Mouse (Mus musculus) left cerebral cortex, adult 8-10 months (tissue): ENCODE measurements around the gene Parp6. TPM values are rescaled to one million over a fixed set of nuclear protein-coding genes. Genes with fewer than 3 reads are reported as not detected.

Source experiments
- DNase-seq, 2 experiments: peaks; one replicate each; pipeline ENCODE4 v3.0.0; 2022; ENCODE audit warnings: low spot score in 2 of 2
- total RNA-seq, 4 experiments: library from RNA; stranded (reverse); gene quantifications; 2 replicates each; pipeline ENCODE4 v1.2.4; 2022

The Parp6 gene
- total RNA-seq, 4 experiments from 2014 or later: 126 to 142 (median 130) TPM

DNA sequence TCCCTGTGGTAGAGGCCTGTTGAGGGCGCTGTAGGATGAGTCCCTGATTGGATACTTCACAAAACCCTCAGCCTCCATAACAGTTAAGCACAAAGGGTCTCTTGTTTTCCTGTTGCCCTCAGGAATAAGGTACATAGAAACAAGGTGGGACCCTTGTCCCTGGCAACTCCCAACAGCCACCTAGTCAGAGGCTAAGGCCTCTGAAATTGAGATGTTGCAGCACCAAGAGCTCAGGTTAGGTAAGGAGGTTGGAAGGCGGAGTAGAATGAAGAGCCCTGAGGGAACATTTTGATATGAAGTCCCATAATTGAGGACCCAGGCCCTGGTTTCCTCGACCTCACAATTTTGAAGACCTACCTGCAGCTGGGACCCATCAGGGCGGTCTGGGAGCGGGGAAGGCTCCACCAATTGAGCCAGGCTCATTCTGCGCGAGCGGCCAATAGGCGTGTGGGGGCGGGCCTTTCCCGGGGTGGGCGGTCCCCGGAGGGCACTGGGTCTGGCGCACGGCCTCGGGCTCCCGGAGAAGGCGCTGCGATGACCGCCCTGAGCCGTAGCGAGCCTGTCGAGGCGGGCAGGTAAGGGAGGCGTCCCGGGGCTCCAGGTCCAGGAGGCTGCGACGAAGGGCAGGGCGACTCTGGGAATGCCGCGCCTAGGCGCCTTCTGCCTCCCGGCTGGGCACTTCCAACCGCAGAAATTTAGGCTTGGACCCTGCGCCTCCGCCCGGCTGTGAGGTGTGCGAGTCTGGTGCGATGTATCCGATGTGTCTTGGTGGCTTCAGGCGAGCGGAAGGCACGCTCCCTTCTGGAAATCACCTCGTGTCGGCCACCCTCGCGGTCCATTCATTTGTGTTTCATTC is 62.8 kb downstream of the Parp6 start, which contains the start of gene Gramd2:
Gramd2 (plus strand) TSS at position 467 of the 856 bp plus-strand sequence.
- peak in 1 of 2 experiments; percentile 69 for DNase-seq

DNA sequence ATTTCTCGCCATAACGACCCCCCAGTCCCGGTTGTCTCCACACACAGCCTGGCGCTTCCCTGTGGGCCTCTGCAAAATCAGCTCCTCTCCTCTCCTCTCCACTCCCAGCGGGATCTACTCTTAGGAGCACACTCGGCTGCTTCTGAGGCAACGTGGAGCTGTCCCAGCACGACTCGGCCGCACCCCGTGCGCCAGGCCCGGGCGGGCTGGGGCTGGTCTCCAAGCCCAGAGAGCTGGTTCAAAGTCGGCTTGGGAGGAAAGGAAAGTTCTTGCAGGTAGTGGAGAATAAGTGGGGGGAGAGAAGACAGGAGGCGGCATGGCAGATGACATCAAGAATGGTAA is 63.4 kb downstream of the Parp6 start:
- no peak for DNase-seq

GRCm38 (mm10) chr9:59684020-59684419 is 66.9 kb downstream of the Parp6 start:
- DNase-seq: no peak

GRCm38 (mm10) chr9:59687416-59688046 is 70.4 kb downstream of the Parp6 start:
- peak in 1 of 2 experiments; percentile 78 for DNase-seq

DNA sequence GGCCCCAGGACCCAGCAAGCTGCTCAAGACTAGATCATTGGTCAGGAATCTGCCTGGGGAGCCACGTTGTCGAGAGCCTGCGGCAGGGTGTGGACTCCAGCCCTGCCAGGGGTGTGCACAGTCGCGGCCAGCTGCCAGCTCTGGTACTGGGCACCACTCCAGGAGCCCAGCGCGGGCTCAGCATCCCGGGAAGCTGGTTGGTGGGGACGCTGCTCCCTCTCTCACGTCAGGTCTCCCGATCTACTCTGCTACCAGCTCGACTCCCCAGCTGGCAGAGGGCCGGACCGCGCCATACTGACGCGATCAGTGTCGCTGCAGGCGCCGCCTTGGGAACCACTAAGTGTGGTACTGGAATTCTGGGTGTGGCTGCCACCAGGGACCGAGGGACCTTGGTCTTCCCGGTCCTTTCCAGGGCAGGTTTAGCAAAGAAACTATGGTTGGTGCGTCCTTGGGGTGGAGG is 74.6 kb downstream of the Parp6 start:
- DNase-seq: peak; percentile 75 to 88

DNA sequence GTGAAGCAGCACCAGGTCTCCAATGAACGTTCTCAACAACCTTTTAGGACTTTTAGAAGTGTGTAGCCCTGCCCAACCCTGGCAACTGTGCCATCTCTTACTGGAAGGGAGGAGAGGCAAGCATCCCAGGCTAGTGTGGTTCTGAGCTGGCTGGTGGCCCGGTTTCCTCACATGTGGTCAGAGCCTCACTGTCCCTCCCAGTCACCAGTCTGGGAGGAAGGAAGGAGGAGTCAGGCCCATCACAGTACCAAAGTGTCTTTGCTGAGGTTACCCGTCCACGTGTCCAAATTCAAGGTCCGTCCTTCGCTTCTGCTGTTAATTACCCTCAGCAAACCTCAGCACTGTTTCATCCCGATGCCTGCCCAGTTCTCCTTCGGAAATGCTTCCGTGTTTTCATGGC is 75.1 kb downstream of the Parp6 start:
- DNase-seq: peak in 1 of 2 experiments; percentile 67

DNA sequence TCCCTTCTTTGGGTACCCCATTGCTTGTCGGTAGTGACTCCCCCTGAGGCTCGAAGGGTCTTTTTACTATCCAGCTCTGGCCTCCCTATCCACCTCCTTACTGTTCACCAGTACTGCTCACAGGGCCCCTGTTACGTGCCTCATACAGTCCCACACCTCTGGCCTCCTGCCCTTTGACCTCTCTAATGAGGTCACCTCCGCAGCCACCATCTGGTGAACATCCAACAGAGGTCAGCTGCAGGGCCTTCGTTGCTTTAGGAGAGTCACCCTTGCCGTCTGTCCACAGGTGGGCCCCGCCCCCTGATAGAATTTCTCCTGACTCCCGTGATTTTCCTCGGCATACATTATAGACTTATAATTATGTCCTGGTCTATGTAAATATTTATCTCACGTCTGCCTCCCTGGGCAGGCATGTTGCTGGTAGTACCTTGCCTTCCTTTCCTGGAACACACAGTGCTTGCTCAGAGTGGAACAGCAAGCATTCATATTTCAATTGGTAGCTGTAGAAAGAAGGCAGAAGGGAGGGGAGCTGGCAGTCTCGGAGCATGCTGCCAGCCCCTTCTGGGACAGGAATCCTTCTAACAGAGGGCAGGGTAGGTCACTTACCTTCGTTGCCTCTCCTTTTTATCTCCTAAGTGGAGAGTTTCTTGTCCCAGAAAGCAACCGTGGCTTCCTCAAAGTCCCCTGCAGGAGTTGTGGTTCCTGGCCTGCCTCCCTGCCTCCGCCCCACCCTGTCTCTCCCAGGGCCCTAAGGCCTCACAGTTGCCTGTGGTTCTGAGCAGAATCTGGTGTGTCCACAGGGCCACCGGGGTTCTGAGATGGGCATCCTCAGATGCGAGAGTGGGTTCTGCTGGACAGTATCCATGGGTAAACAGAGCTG is 77.7 kb downstream of the Parp6 start:
- DNase-seq: no peak

GRCm38 (mm10) chr9:59695451-59695813 is 78.3 kb downstream of the Parp6 start:
- no peak for DNase-seq

- DNase-seq: no peak
Observed at GRCm38 (mm10) chr9:59696381-59696780, 79.3 kb downstream of the Parp6 start.

Other genes starting within 250 kb of the Parp6 start
- 100 to 1,000 TPM; 101 to 107 (median 103) TPM for gene Arih1, start 130.7 kb upstream of the Parp6 start, total RNA-seq
- gene Hexa, start 77.7 kb upstream of the Parp6 start, total RNA-seq: 100 to 1,000 TPM in 1 of 4 experiments, 10 to 100 TPM in 3; 47.1 to 108 (median 62.0) TPM
- 1 to 10 TPM; 2.5 to 4.5 (median 4.0) TPM for gene Tmem202, start 77.4 kb upstream of the Parp6 start, total RNA-seq
- gene Celf6, start 39.4 kb upstream of the Parp6 start, total RNA-seq: 10 to 100 TPM; 22.3 to 29.6 (median 26.5) TPM
- 1,000 to 10,000 TPM; 1,371 to 1,512 (median 1,415) TPM for gene Pkm, start 39.1 kb downstream of the Parp6 start, total RNA-seq
- 10 to 100 TPM in 3 of 4 experiments, 1 to 10 TPM in 1; 8.1 to 14.0 (median 10.7) TPM for gene Gramd2, start 62.9 kb downstream of the Parp6 start, total RNA-seq
- gene Senp8, start 133.4 kb downstream of the Parp6 start, total RNA-seq: 1 to 10 TPM; 7.7 to 9.4 (median 7.8) TPM
- gene Myo9a, start 133.6 kb downstream of the Parp6 start, total RNA-seq: 10 to 100 TPM; 66.3 to 92.0 (median 74.4) TPM